Mouse (Mus musculus): ENCODE results near the gene Glis3.

Glis3 gene

GRCm38 (mm10) chr19:28436457-28437148 is 243.3 kb downstream of the Glis3 start:
- no peak for TF ChIP-seq GATA4 (IDR thresholded peaks at IDR 0.05; ENCODE audit: insufficient replicate concordance, low read length)

GRCm38 (mm10) chr19:28428220-28428816 is 251.6 kb downstream of the Glis3 start:
- TF ChIP-seq GATA4 (IDR thresholded peaks at IDR 0.05; ENCODE audit: insufficient replicate concordance, low read length), result no peak

- no peak for TF ChIP-seq GATA4 (IDR thresholded peaks at IDR 0.05; ENCODE audit: insufficient replicate concordance, low read length)
These were observed 255.7 kb downstream of the Glis3 start for GRCm38 (mm10) chr19:28424180-28424579.

- no peak for TF ChIP-seq GATA4 (IDR thresholded peaks at IDR 0.05; ENCODE audit: insufficient replicate concordance, low read length)
These were observed 256.9 kb downstream of the Glis3 start for GRCm38 (mm10) chr19:28422939-28423338.

- TF ChIP-seq GATA4 (IDR thresholded peaks at IDR 0.05; ENCODE audit: insufficient replicate concordance, low read length), result no peak
These were observed 263.8 kb downstream of the Glis3 start for GRCm38 (mm10) chr19:28416069-28416468.

- no peak for TF ChIP-seq GATA4 (IDR thresholded peaks at IDR 0.05; ENCODE audit: insufficient replicate concordance, low read length)
These were observed 271.1 kb downstream of the Glis3 start for GRCm38 (mm10) chr19:28408787-28409186.

- TF ChIP-seq GATA4 (IDR thresholded peaks at IDR 0.05; ENCODE audit: insufficient replicate concordance, low read length), result no peak
These were observed 276.9 kb downstream of the Glis3 start for GRCm38 (mm10) chr19:28402956-28403355.

- no peak for TF ChIP-seq GATA4 (IDR thresholded peaks at IDR 0.05; ENCODE audit: insufficient replicate concordance, low read length)
These were observed 284.4 kb downstream of the Glis3 start for GRCm38 (mm10) chr19:28395584-28395861.

- no peak for TF ChIP-seq GATA4 (IDR thresholded peaks at IDR 0.05; ENCODE audit: insufficient replicate concordance, low read length)
These were observed 284.9 kb downstream of the Glis3 start for GRCm38 (mm10) chr19:28394826-28395583.

GRCm38 (mm10) chr19:28393766-28394165 is 286.1 kb downstream of the Glis3 start:
- no peak for TF ChIP-seq GATA4 (IDR thresholded peaks at IDR 0.05; ENCODE audit: insufficient replicate concordance, low read length)

- no peak for TF ChIP-seq GATA4 (IDR thresholded peaks at IDR 0.05; ENCODE audit: insufficient replicate concordance, low read length)
These were observed 287.0 kb downstream of the Glis3 start for GRCm38 (mm10) chr19:28392838-28393237.

- no peak for TF ChIP-seq GATA4 (IDR thresholded peaks at IDR 0.05; ENCODE audit: insufficient replicate concordance, low read length)
These were observed 289.0 kb downstream of the Glis3 start for GRCm38 (mm10) chr19:28390920-28391319.

- TF ChIP-seq GATA4 (IDR thresholded peaks at IDR 0.05; ENCODE audit: insufficient replicate concordance, low read length), result no peak
These were observed 290.7 kb downstream of the Glis3 start for GRCm38 (mm10) chr19:28389146-28389545.

- TF ChIP-seq GATA4 (IDR thresholded peaks at IDR 0.05; ENCODE audit: insufficient replicate concordance, low read length), result no peak
These were observed 296.5 kb downstream of the Glis3 start for GRCm38 (mm10) chr19:28383425-28383824.

GRCm38 (mm10) chr19:28382168-28382911 is 297.5 kb downstream of the Glis3 start:
- no peak for TF ChIP-seq GATA4 (IDR thresholded peaks at IDR 0.05; ENCODE audit: insufficient replicate concordance, low read length)

GRCm38 (mm10) chr19:28381441-28381840 is 298.4 kb downstream of the Glis3 start:
- no peak for TF ChIP-seq GATA4 (IDR thresholded peaks at IDR 0.05; ENCODE audit: insufficient replicate concordance, low read length)

Data from liver, adult (tissue).